Mouse (Mus musculus) megakaryocyte, embryonic 14.5 days (primary cell): ENCODE results near the gene Kcns1. TPM values are rescaled to one million over a fixed set of nuclear protein-coding genes. Genes with fewer than 3 reads are reported as not detected.

Experiments used
- H3K27me3 ChIP-seq: replicated peaks from 2 replicates; pipeline ENCODE3; 2012; ENCODE audit warnings: inconsistent platforms
- H3K36me3 ChIP-seq: replicated peaks from 2 replicates; pipeline ENCODE3; 2012; ENCODE audit warnings: low read length, inconsistent platforms, mixed read lengths
- H3K4me1 ChIP-seq: 2 replicates; pipeline ENCODE4 v1.6.1; 2012; ENCODE audit warnings: inconsistent platforms
- H3K4me3 ChIP-seq: replicated peaks from 2 replicates; pipeline ENCODE3; 2012; ENCODE audit warnings: moderate library complexity, mild to moderate bottlenecking, inconsistent platforms
- H3K9me3 ChIP-seq: 2 replicates; pipeline ENCODE4 v1.6.1; 2012; ENCODE audit warnings: inconsistent platforms
- FLI1 ChIP-seq: IDR thresholded peaks from 2 replicates; pipeline ENCODE4 v1.6.1; 2012; ENCODE audit warnings: low read length, inconsistent platforms, mixed read lengths
- GATA1 ChIP-seq: IDR thresholded peaks from 3 replicates; pipeline ENCODE4 v1.6.1; 2012; ENCODE audit warnings: mixed read lengths, low read length, inconsistent platforms, borderline replicate concordance
- polyA plus RNA-seq: library from polyadenylated mRNA; stranded (reverse); fragments of >175 nt; gene quantifications from 2 replicates; pipeline ENCODE4 v1.2.3, GENCODE M21; 2012; ENCODE audit warnings: low replicate concordance; ENCODE audit not compliant: insufficient read depth

The Kcns1 gene
- polyA plus RNA-seq, 1 experiment = not detected

GRCm38 (mm10) chr2:164174649-164175395 is 3.9 kb upstream of the Kcns1 start:
- Histone ChIP-seq H3K9me3 (no peaks in the 10 kb centered on the region), H3K36me3 (no peaks in the 10 kb centered on the region), H3K27me3 (peaks cover 68% of the 10 kb centered on the region), H3K4me1 (peaks cover 58% of the 10 kb centered on the region), H3K4me3 (no peak overlapping the region)
- TF ChIP-seq FLI1 (no peak), GATA1 (no peak)

DNA sequence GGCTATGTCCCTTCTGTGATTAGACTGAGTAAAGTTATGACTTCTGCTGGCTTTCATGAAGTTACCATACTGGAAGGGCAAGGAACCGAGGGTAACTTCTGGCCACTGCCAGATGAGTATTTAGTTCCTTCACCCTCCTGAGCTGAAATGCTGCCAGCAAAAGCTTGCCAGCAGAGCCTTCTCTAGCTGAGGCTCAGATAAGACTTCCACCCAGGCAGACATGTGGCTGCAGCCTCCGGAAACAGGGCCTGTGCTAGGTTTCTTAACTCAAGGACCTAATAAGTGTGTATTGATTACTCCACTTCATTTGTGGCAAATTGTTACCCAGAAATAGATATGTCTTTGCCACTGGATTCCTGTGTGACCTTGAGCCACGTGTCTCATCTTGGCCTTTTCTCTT is 2.5 kb upstream of the Kcns1 start:
- peaks cover 72% of the 10 kb centered on the region for H3K27me3 ChIP-seq
- H3K36me3 ChIP-seq = no peaks in the 10 kb centered on the region
- no peak for TF ChIP-seq FLI1
- TF ChIP-seq GATA1 = no peak
- H3K4me3 ChIP-seq = no peak overlapping the region
- H3K9me3 ChIP-seq = peaks cover 6% of the 10 kb centered on the region
- H3K4me1 ChIP-seq = peaks cover 64% of the 10 kb centered on the region

DNA sequence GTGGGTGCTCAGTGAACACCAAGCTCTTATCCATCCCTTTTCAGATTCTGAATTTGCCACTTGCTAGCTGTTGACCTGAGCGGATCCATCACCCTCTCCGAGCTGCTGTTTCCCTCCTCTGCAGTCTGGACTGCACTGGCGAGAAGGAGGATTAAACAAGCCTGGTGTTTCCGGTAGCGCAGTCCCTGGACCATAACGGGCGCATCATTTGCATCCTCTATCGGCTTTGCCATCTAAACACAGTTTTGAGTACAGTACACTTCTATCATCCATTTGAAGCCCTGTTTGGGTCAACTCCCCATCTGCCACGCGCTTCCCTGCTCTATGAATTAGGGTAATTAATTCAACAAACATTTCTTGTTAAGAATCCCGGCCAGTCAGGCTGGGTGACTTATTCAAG is 587 bp downstream of the Kcns1 start:
- TF ChIP-seq GATA1 = no peak
- TF ChIP-seq FLI1 = no peak
- Histone ChIP-seq H3K4me1 (peaks cover 53% of the 10 kb centered on the region), H3K4me3 (no peak overlapping the region), H3K9me3 (peaks cover 16% of the 10 kb centered on the region), H3K36me3 (no peaks in the 10 kb centered on the region), H3K27me3 (peaks cover 80% of the 10 kb centered on the region)

DNA sequence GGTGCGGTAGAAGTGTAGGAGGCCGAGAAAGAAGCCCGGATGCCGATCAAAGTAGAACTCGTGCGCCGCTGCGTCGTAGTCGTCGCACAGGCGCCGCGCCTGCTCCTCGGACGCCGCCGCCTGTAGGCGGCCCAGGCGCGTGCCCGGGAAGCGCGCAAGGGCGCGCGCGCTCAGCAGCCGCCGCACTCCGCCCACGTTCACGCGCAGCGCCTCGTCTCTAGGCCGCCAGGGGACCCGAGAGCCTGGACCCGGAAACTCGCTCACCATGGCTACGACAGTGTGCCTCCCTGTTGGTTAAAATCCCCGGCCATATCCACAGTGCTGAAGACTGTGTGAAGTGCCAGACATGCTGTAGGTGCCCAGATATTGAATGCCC is 2.4 kb downstream of the Kcns1 start:
- TF ChIP-seq FLI1 = no peak
- TF ChIP-seq GATA1 = no peak
- peak overlapping the region; percentile 82 for H3K4me3 ChIP-seq
- no peaks in the 10 kb centered on the region for H3K36me3 ChIP-seq
- H3K4me1 ChIP-seq = peaks cover 39% of the 10 kb centered on the region
- H3K27me3 ChIP-seq = peaks cover 86% of the 10 kb centered on the region
- H3K9me3 ChIP-seq = peaks cover 16% of the 10 kb centered on the region

- TF ChIP-seq GATA1 (no peak), FLI1 (no peak)
- Histone ChIP-seq H3K27me3 (peaks cover 86% of the 10 kb centered on the region), H3K4me3 (peak overlapping the region; percentile 82)
These were observed 3.0 kb downstream of the Kcns1 start for GRCm38 (mm10) chr2:164167752-164168570.

GRCm38 (mm10) chr2:164164941-164165340 is 6.0 kb downstream of the Kcns1 start:
- Histone ChIP-seq H3K4me3 (no peak overlapping the region), H3K36me3 (no peaks in the 10 kb centered on the region), H3K27me3 (peaks cover 73% of the 10 kb centered on the region), H3K4me1 (peaks cover 15% of the 10 kb centered on the region), H3K9me3 (peaks cover 16% of the 10 kb centered on the region)
- TF ChIP-seq GATA1 (no peak), FLI1 (no peak)

More at GRCm38 (mm10) chr2:164167752-164168570, 3.0 kb downstream of the Kcns1 start:
- H3K9me3 ChIP-seq = peaks cover 16% of the 10 kb centered on the region
- H3K36me3 ChIP-seq = no peaks in the 10 kb centered on the region
- H3K4me1 ChIP-seq = peaks cover 34% of the 10 kb centered on the region

- Histone ChIP-seq H3K4me3 (no peak overlapping the region), H3K27me3 (peaks cover 42% of the 10 kb centered on the region), H3K4me1 (no peaks in the 10 kb centered on the region), H3K36me3 (peaks cover 13% of the 10 kb centered on the region), H3K9me3 (no peaks in the 10 kb centered on the region)
- no peak for TF ChIP-seq GATA1
- TF ChIP-seq FLI1 = no peak
These were observed 9.3 kb downstream of the Kcns1 start for GRCm38 (mm10) chr2:164161515-164162055.

GRCm38 (mm10) chr2:164158838-164159237 is 12.1 kb downstream of the Kcns1 start:
- Histone ChIP-seq H3K9me3 (no peaks in the 10 kb centered on the region), H3K4me1 (no peaks in the 10 kb centered on the region), H3K36me3 (peaks cover 40% of the 10 kb centered on the region), H3K4me3 (no peak overlapping the region), H3K27me3 (peaks cover 17% of the 10 kb centered on the region)
- no peak for TF ChIP-seq FLI1
- no peak for TF ChIP-seq GATA1

DNA sequence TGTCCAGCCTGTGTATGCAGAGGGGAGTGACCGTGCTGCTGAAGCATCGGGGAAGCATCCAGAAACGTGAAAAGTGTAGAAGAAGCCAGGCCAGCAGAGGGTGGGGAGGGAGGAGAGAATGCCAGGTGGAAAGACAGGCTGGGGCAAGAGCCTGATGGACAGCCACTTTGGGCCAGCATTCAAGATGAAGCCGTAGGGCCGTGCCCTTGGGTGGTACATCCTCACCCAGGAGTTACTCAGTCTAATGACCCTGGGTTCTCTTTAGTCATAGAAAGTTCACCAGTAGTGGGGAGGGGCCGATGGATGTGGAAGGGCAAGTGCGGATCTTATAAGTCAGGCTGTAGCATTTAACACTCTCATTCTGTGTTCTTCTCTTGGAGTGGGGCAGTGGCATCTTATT is 14.8 kb downstream of the Kcns1 start:
- no peak overlapping the region for H3K4me3 ChIP-seq
- H3K27me3 ChIP-seq = no peaks in the 10 kb centered on the region
- no peaks in the 10 kb centered on the region for H3K9me3 ChIP-seq
- peaks cover 67% of the 10 kb centered on the region for H3K36me3 ChIP-seq
- no peaks in the 10 kb centered on the region for H3K4me1 ChIP-seq
- TF ChIP-seq FLI1 (no peak), GATA1 (no peak)

DNA sequence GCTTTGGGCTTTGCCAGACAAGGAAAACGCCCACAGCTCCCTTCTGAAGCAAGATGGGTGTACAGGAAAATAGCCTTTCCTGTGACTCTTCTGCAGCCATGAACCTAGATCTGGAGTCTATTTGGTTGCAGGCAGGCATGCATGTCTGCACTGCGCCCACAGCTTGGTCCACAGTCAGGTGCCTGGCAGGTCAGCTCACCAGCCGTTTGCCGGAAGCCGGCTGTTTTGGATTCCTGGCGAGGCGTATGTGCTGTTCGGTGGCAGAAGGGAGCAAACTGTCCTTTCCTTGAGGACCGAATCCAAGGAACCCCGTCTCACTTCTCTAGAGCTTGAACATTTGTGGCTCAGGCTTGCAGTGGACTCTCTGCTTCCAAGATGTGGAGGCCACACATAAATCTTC is 16.9 kb downstream of the Kcns1 start:
- 0 out of 2 replicates have a peak, but pooled peaks cover 3% of the 10 kb centered on the region for H3K4me1 ChIP-seq
- no peaks in the 10 kb centered on the region for H3K9me3 ChIP-seq
- TF ChIP-seq GATA1 (no peak), FLI1 (no peak)
- H3K27me3 ChIP-seq = no peaks in the 10 kb centered on the region
- H3K36me3 ChIP-seq = peaks cover 88% of the 10 kb centered on the region
- H3K4me3 ChIP-seq = no peak overlapping the region
